7 mouse cellular contexts compared by ENCODE assay signal in genomic region chr7:16999650-17000049, GRCm38 (mm10). TPM values are rescaled to one million over a fixed set of nuclear protein-coding genes. Genes with fewer than 3 reads are reported as not detected.
DNase-seq lines count a peak whose midpoint lies in the region; ATAC-seq and TF ChIP-seq lines count a peak whose summit lies in the region.

No protein-coding gene starts in this region.

- H3K4me1 ChIP-seq in forebrain, postnatal 0 days (ENCODE audit: insufficient read depth), result no peaks in the 10 kb centered on the region
- peaks cover 27% of the 10 kb centered on the region for H3K4me1 ChIP-seq in midbrain, embryonic 13.5 days (replicated peaks)

- no peak overlapping the region for H3K4me2 ChIP-seq in forebrain, postnatal 0 days (ENCODE audit: low read depth)
- no peak overlapping the region for H3K4me2 ChIP-seq in midbrain, embryonic 13.5 days (replicated peaks)

- H3K27ac ChIP-seq in forebrain, postnatal 0 days (ENCODE audit: low read depth, low read length), result no peak overlapping the region
- no peak overlapping the region for H3K27ac ChIP-seq in midbrain, embryonic 13.5 days

- H3K9me3 ChIP-seq in forebrain, postnatal 0 days (ENCODE audit: low read length), result no peaks in the 10 kb centered on the region
- H3K9me3 ChIP-seq in midbrain, embryonic 13.5 days, result no peaks in the 10 kb centered on the region

- intact Hi-C loops in left cerebral cortex, postnatal 14 days (cut with DNase I), result loop anchor here (1.0 kb wide), 1 partner anchor 49 kb away; no protein-coding TSS in a partner anchor

- TF ChIP-seq CTCF in forebrain, postnatal 0 days (IDR thresholded peaks at IDR 0.05; ENCODE audit: low read depth), result peak; percentile 99

- no peak for ATAC-seq in forebrain, postnatal 0 days
- 0 out of 2 replicates have a peak, but pooled peaks have one; percentile 15 for ATAC-seq in midbrain, embryonic 13.5 days

- H3K9ac ChIP-seq in forebrain, postnatal 0 days, result no peak overlapping the region
- H3K9ac ChIP-seq in midbrain, embryonic 13.5 days (replicated peaks), result no peak overlapping the region

- H3K4me3 ChIP-seq in forebrain, postnatal 0 days (ENCODE audit: low read depth, low read length), result no peak overlapping the region
- no peak overlapping the region for H3K4me3 ChIP-seq in midbrain, embryonic 13.5 days (replicated peaks)

- H3K27me3 ChIP-seq in forebrain, postnatal 0 days (ENCODE audit: insufficient read depth, low read length), result no peaks in the 10 kb centered on the region
- H3K27me3 ChIP-seq in midbrain, embryonic 13.5 days, result no peaks in the 10 kb centered on the region

- 18% methylated on average over 4 of the region's 4 CpGs for WGBS in forebrain, postnatal 0 days
- 34% methylated on average over 4 of the region's 4 CpGs for WGBS in midbrain, embryonic 13.5 days

- DNase-seq in Muller cell, postnatal 12 days (ENCODE audit: inconsistent ontology term), result peak; percentile 65
- DNase-seq in brain, adult 2 months (ENCODE audit: low read depth, low spot score), result peak; percentile 86
- DNase-seq in forebrain, postnatal 0 days, result peak; percentile 89
- DNase-seq in heart, postnatal 4 days, result peak; percentile 95
- peak; percentile 78 to 91 for DNase-seq in left cerebral cortex, postnatal 14 days (ENCODE audit: low spot score in 2 of 2)
- peak; percentile 81 for DNase-seq in spleen, adult 12 weeks (ENCODE audit: low spot score)

- peaks cover 12% of the 10 kb centered on the region for H3K36me3 ChIP-seq in forebrain, postnatal 0 days (ENCODE audit: insufficient read depth)
- H3K36me3 ChIP-seq in midbrain, embryonic 13.5 days, result peaks cover 15% of the 10 kb centered on the region

RNA-seq across cellular contexts. Expression of gene Ccdc8, which starts 7.1 kb away (rescaled TPM):
- 4.0 and 5.2 TPM in 2 replicates for total RNA-seq in forebrain, postnatal 0 days (2014; rRNA removed)
- 1.5 and 2.0 TPM in 2 replicates for polyA plus RNA-seq in forebrain, postnatal 0 days (2015; fragmentation: Nextera tagmentation; extraction: Ambion mirVana)
- total RNA-seq in heart, postnatal 4 days (2021), result 10 to 100 TPM; 22.0 to 24.5 TPM
- total RNA-seq in left cerebral cortex, postnatal 14 days (2021), result 1 to 10 TPM; 3.0 TPM
- polyA plus RNA-seq in midbrain, embryonic 13.5 days (2015; fragmentation: Nextera tagmentation; extraction: Ambion mirVana), result 5.6 and 5.9 TPM in 2 replicates

RNA-seq across cellular contexts. Expression of gene Gm42372, which starts 16.8 kb away (rescaled TPM):
- total RNA-seq in forebrain, postnatal 0 days (2014; rRNA removed), result 34.9 and 40.0 TPM in 2 replicates
- polyA plus RNA-seq in forebrain, postnatal 0 days (2015; fragmentation: Nextera tagmentation; extraction: Ambion mirVana), result 4.0 and 5.9 TPM in 2 replicates
- total RNA-seq in heart, postnatal 4 days (2021), result under 1 TPM in 1 of 2 experiments, not detected in 1; 0.05 TPM
- 10 to 100 TPM; 59.2 to 61.7 TPM for total RNA-seq in left cerebral cortex, postnatal 14 days (2021)
- 3.4 and 4.3 TPM in 2 replicates for polyA plus RNA-seq in midbrain, embryonic 13.5 days (2015; fragmentation: Nextera tagmentation; extraction: Ambion mirVana)

RNA-seq across cellular contexts. Expression of gene Ppp5c, which starts 28.1 kb away (rescaled TPM):
- total RNA-seq in forebrain, postnatal 0 days (2014; rRNA removed), result 56.6 and 65.7 TPM in 2 replicates
- 129 and 137 TPM in 2 replicates for polyA plus RNA-seq in forebrain, postnatal 0 days (2015; fragmentation: Nextera tagmentation; extraction: Ambion mirVana)
- total RNA-seq in heart, postnatal 4 days (2021), result 100 to 1,000 TPM; 109 TPM
- 100 to 1,000 TPM; 182 to 185 TPM for total RNA-seq in left cerebral cortex, postnatal 14 days (2021)
- 108 and 110 TPM in 2 replicates for polyA plus RNA-seq in midbrain, embryonic 13.5 days (2015; fragmentation: Nextera tagmentation; extraction: Ambion mirVana)

RNA-seq across cellular contexts. Expression of gene Pnmal1, which starts 40.2 kb away (rescaled TPM):
- total RNA-seq in forebrain, postnatal 0 days (2014; rRNA removed), result 53.4 and 64.8 TPM in 2 replicates
- 51.1 and 61.5 TPM in 2 replicates for polyA plus RNA-seq in forebrain, postnatal 0 days (2015; fragmentation: Nextera tagmentation; extraction: Ambion mirVana)
- not detected for total RNA-seq in heart, postnatal 4 days (2021)
- total RNA-seq in left cerebral cortex, postnatal 14 days (2021), result 10 to 100 TPM; 85.4 to 91.6 TPM
- polyA plus RNA-seq in midbrain, embryonic 13.5 days (2015; fragmentation: Nextera tagmentation; extraction: Ambion mirVana), result 54.7 and 60.8 TPM in 2 replicates

RNA-seq across cellular contexts. Expression of gene Pnmal2, which starts 55.2 kb away (rescaled TPM):
- total RNA-seq in forebrain, postnatal 0 days (2014; rRNA removed), result 98.9 and 133 TPM in 2 replicates
- 87.5 and 134 TPM in 2 replicates for polyA plus RNA-seq in forebrain, postnatal 0 days (2015; fragmentation: Nextera tagmentation; extraction: Ambion mirVana)
- total RNA-seq in heart, postnatal 4 days (2021), result 1 to 10 TPM; 6.3 to 7.3 TPM
- total RNA-seq in left cerebral cortex, postnatal 14 days (2021), result 100 to 1,000 TPM; 215 to 249 TPM
- 119 and 120 TPM in 2 replicates for polyA plus RNA-seq in midbrain, embryonic 13.5 days (2015; fragmentation: Nextera tagmentation; extraction: Ambion mirVana)

Comparison
In these comparisons a context has a peak if more than half of its experiments do, and no peak if none do; other contexts are left out.
1. RNA of gene Gm42372, which starts 16.8 kb away (total RNA-seq): 59.2 to 61.7 TPM in left cerebral cortex, postnatal 14 days and 34.9 to 40.0 TPM in forebrain, postnatal 0 days; 0.05 TPM in heart, postnatal 4 days; every median in the first group is over 10 times any median in the second.
2. Peak in every context shown above with its lines, with median percentiles within 50 percentile points of each other: DNase-seq.